Mouse (Mus musculus) heart, postnatal 0 days (tissue): ENCODE results near the gene Lama5.

ENCODE experiments used
- CTCF ChIP-seq: IDR thresholded peaks from 2 replicates; pipeline ENCODE4 v1.5.1; 2016; ENCODE audit warnings: antibody characterized with exemption, control low read depth, low read depth
- EP300 ChIP-seq: IDR thresholded peaks from 2 replicates; pipeline ENCODE4 v1.6.1; 2016; ENCODE audit warnings: antibody characterized with exemption, low read depth

DNA sequence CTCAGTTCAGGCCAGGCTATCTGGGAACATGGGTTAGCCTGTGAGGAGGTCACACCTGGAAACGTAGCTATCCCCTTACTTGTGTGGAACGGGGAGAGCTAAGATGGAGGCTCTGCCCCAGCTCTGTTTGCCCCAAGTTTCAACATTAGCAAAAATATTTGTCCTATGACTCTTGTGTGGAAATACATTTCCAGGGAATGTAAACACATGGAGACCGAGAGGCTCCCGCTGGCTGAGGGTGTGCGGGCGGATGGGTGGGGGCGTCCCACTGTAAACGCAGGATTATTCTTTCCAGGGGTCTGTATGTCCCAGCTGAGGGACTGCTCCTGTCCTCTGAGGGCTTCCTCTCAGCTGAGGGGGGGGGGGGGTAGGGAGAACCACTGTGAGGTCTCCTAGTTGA, 8.7 kb upstream of the Lama5 start:
- TF ChIP-seq CTCF (no peak), EP300 (no peak)
